Mouse (Mus musculus): ENCODE measurements around the gene Lrrc41. TPM values are rescaled to one million over a fixed set of nuclear protein-coding genes. Genes with fewer than 3 reads are reported as not detected.

The Lrrc41 gene
- total and polyA plus RNA-seq, 3 experiments, result 64.4 to 73.3 TPM; not detected in 1

GRCm38 (mm10) chr4:116047681-116048080 lies 27.4 kb upstream of the Lrrc41 start:
- TF ChIP-seq MXI1 (IDR thresholded peaks at IDR 0.05; ENCODE audit: low read depth, low read length) (no peak), POLR2A (IDR thresholded peaks at IDR 0.05; ENCODE audit: control insufficient read depth in 1 of 2, insufficient read depth in 1 of 2, low read depth in 1 of 2, low read length in 2 of 2, poor library complexity in 1 of 2) (no peak), RCOR1 (IDR thresholded peaks at IDR 0.05; ENCODE audit: low read depth, low read length) (0 out of 2 replicates have a peak, but pooled peaks have one; percentile 8), EP300 (IDR thresholded peaks at IDR 0.05; ENCODE audit: low read depth in 1 of 2, low read length in 2 of 2) (peak; percentile 55 to 65; a peak in 3 of 4 replicates), ZNF384 (IDR thresholded peaks at IDR 0.05; ENCODE audit: low read depth, low read length) (peak; percentile 67), ETS1 (IDR thresholded peaks at IDR 0.05; ENCODE audit: low read depth, low read length) (peak; percentile 25; the same call in 1 of the 2 replicates), GATA1 (IDR thresholded peaks at IDR 0.05; ENCODE audit: low read depth, low read length) (peak; percentile 17; the same call in 1 of the 2 replicates), NRF1 (IDR thresholded peaks at IDR 0.05; ENCODE audit: insufficient read depth, low read depth, low read length, poor library complexity, severe bottlenecking) (no peak), TCF12 (IDR thresholded peaks at IDR 0.05; ENCODE audit: low read depth, low read length) (peak; percentile 61)
- H3K4me3 ChIP-seq (ENCODE audit: control insufficient read depth in 1 of 2, insufficient read depth in 1 of 2, low read depth in 2 of 2, low read length in 2 of 2), result no peak overlapping the region

DNA sequence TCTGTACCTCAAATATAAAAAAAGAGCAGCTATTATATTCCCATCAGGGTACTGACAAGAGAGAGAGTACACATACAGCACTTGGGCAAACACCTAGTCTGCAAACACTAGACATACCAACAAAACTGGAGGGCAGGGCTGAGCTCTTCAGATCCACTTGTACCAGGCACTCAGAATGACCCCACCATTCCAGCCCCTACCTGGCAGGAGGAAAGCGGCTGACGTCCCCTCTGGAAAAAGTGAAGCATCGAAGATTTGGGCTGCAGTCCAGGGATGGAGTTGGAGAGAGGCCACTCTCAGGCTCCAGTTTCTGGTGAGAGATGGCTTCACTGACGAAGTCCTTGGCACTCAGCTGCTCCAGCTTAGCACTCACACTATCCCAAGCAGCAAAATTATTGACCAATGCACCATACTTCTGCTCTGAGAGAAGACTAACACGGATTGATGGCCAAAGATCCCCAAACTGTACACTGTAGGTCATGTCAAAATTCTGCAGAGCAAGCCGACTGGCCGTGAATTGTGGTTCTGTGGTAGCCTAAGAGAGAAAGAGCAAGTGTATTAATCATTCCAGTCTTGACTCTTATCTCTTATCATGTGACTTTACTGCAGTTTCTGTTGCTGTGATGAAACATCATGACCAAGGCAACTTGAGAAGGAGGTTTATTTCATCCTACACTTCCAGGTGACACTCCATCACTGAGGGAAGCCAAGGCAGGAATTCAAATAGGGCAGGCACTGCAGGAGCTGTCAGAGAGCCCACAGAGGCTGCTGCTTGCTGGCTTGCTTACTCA lies 26.7 kb upstream of the Lrrc41 start:
- Histone ChIP-seq H3K79me2 (ENCODE audit: control insufficient read depth, insufficient read depth, low read length, poor library complexity) (no peaks in the 10 kb centered on the region; the same call in 1 of the 2 replicates), H3K36me3 (ENCODE audit: control insufficient read depth in 1 of 2, insufficient read depth in 2 of 2, low read length in 2 of 2) (peaks cover 0 to 23% of the 10 kb centered on the region in 2 experiments; a peak in 2 of 4 replicates), H3K9me3 (replicated peaks; ENCODE audit: insufficient read depth, low read length) (no peaks in the 10 kb centered on the region), H3K4me3 (ENCODE audit: control insufficient read depth in 1 of 2, insufficient read depth in 1 of 2, low read depth in 2 of 2, low read length in 2 of 2) (no peak overlapping the region), H3K4me1 (ENCODE audit: control insufficient read depth in 1 of 2, insufficient read depth in 2 of 2, low read length in 2 of 2) (peaks cover 24% of the 10 kb centered on the region in 2 experiments), H3K27ac (ENCODE audit: control insufficient read depth, low read depth, low read length) (no peak overlapping the region), H3K9ac (ENCODE audit: control insufficient read depth, low read depth, low read length, poor library complexity, severe bottlenecking) (no peak overlapping the region), H3K27me3 (ENCODE audit: control insufficient read depth in 1 of 2, insufficient read depth in 2 of 2, low read length in 2 of 2) (no peaks in the 10 kb centered on the region)
- no peak for DNase-seq (ENCODE audit: low read depth, low spot score)
- TF ChIP-seq SIN3A (IDR thresholded peaks at IDR 0.05; ENCODE audit: low read length) (no peak), GATA1 (IDR thresholded peaks at IDR 0.05; ENCODE audit: low read depth, low read length) (0 out of 2 replicates have a peak, but pooled peaks have one; percentile 16), CHD2 (IDR thresholded peaks at IDR 0.05; ENCODE audit: low read length) (no peak), USF1 (IDR thresholded peaks at IDR 0.05; ENCODE audit: low read depth, low read length) (peak; percentile 76; the same call in 1 of the 2 replicates), ETS1 (IDR thresholded peaks at IDR 0.05; ENCODE audit: low read depth, low read length) (peak; percentile 25; the same call in 1 of the 2 replicates)

More at GRCm38 (mm10) chr4:116047681-116048080, 27.4 kb upstream of the Lrrc41 start:
- H3K9ac ChIP-seq (ENCODE audit: control insufficient read depth, low read depth, low read length, poor library complexity, severe bottlenecking), result no peak overlapping the region
- H3K4me1 ChIP-seq (ENCODE audit: control insufficient read depth in 1 of 2, insufficient read depth in 2 of 2, low read length in 2 of 2), result peaks cover 24% of the 10 kb centered on the region in 2 experiments
- H3K36me3 ChIP-seq (ENCODE audit: control insufficient read depth in 1 of 2, insufficient read depth in 2 of 2, low read length in 2 of 2), result peaks cover 0 to 23% of the 10 kb centered on the region in 2 experiments; a peak in 2 of 4 replicates
- no peak overlapping the region for H3K27ac ChIP-seq (ENCODE audit: control insufficient read depth, low read depth, low read length)
- H3K27me3 ChIP-seq (ENCODE audit: control insufficient read depth in 1 of 2, insufficient read depth in 2 of 2, low read length in 2 of 2), result no peaks in the 10 kb centered on the region
- no peaks in the 10 kb centered on the region for H3K9me3 ChIP-seq (replicated peaks; ENCODE audit: insufficient read depth, low read length)
- peak; percentile 35 for DNase-seq (ENCODE audit: low read depth, low spot score)
- H3K79me2 ChIP-seq (ENCODE audit: control insufficient read depth, insufficient read depth, low read length, poor library complexity), result no peaks in the 10 kb centered on the region
